Mouse (Mus musculus) liver, embryonic 15.5 days (tissue): ENCODE results near the gene Lrp8. TPM values are rescaled to one million over a fixed set of nuclear protein-coding genes. Genes with fewer than 3 reads are reported as not detected.

Source experiments
- ATAC-seq: fragments of 200-750 bp; cut with Nextera tagmentation; 2 replicates; pipeline ENCODE4 v1.8.0; 2017; ENCODE audit warnings: moderate number of reproducible peaks, mild to moderate bottlenecking, moderate library complexity; ENCODE audit not compliant: insufficient read depth
- H3K27ac ChIP-seq: fragments of 300-500 bp; sonication (generic); replicated peaks from 2 replicates; pipeline ENCODE4 v1.5.1; 2015; ENCODE audit warnings: mild to moderate bottlenecking, inconsistent platforms
- H3K27me3 ChIP-seq: fragments of 300-500 bp; sonication (generic); 2 replicates; pipeline ENCODE4 v1.6.1; 2015; ENCODE audit warnings: mild to moderate bottlenecking, inconsistent platforms
- H3K36me3 ChIP-seq: fragments of 300-500 bp; sonication (generic); replicated peaks from 2 replicates; pipeline ENCODE4 v1.6.1; 2015; ENCODE audit warnings: moderate library complexity, mild to moderate bottlenecking, inconsistent platforms
- H3K4me1 ChIP-seq: fragments of 300-500 bp; sonication (generic); replicated peaks from 2 replicates; pipeline ENCODE4 v1.6.1; 2015; ENCODE audit warnings: inconsistent platforms
- H3K4me2 ChIP-seq: fragments of 300-500 bp; sonication (generic); 2 replicates; pipeline ENCODE4 v1.6.1; 2015; ENCODE audit warnings: moderate library complexity, mild to moderate bottlenecking, inconsistent platforms
- H3K4me3 ChIP-seq: fragments of 300-500 bp; sonication (generic); replicated peaks from 2 replicates; pipeline ENCODE4 v1.5.1; 2015; ENCODE audit warnings: mild to moderate bottlenecking, inconsistent platforms
- H3K9ac ChIP-seq: fragments of 300-500 bp; sonication (generic); 2 replicates; pipeline ENCODE4 v1.6.1; 2015; ENCODE audit warnings: moderate library complexity, mild to moderate bottlenecking, inconsistent platforms
- H3K9me3 ChIP-seq: fragments of 300-500 bp; sonication (generic); replicated peaks from 2 replicates; pipeline ENCODE4 v1.6.1; 2016; ENCODE audit warnings: inconsistent platforms
- WGBS: fragments of 180-500 bp; shearing (Covaris S2); methylation state at CpG from one replicate; pipeline ENCODE4 v1.1.7; 2015; ENCODE audit warnings: mixed read lengths; ENCODE audit not compliant: insufficient replicate concordance; 5-methylcytosine and 5-hydroxymethylcytosine counted together
- polyA plus RNA-seq: library from polyadenylated mRNA; unstranded; fragments of >200 nt; fragmentation: Nextera tagmentation; extraction: Ambion mirVana; gene quantifications from 2 replicates; pipeline ENCODE4 v1.2.1, GENCODE M21; 2015

Gene Lrp8
- polyA plus RNA-seq, 1 experiment from 2014 or later: 2.1 TPM

DNA sequence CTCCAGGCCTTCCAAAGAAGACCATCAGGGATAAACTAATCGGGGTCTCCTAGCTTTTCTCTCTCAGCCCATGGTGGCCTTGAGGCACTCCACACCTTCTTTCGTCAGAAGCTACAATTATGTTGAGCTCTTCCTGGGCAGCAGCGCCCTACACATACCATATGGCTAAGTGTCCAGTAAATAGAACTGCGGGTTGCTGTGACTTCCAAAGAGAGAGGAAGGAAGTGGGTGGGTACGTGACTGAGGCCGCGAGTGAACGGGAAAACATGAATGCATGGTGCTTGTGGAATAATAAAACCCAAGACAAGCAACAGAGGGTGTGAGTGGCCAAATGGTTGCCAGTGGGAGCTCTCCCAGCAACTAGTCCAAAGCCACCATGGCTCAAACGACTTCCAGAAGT lies 47.6 kb downstream of the Lrp8 start:
- H3K27ac ChIP-seq: no peak overlapping the region
- no peak overlapping the region for H3K4me2 ChIP-seq
- no peaks in the 10 kb centered on the region for H3K4me1 ChIP-seq
- no peak overlapping the region for H3K9ac ChIP-seq
- H3K4me3 ChIP-seq: no peak overlapping the region
- H3K27me3 ChIP-seq: peaks cover 11% of the 10 kb centered on the region
- H3K9me3 ChIP-seq: no peaks in the 10 kb centered on the region
- no peaks in the 10 kb centered on the region for H3K36me3 ChIP-seq
- WGBS: 49% methylated on average over 9 of the region's 9 CpGs
- ATAC-seq: no peak

DNA sequence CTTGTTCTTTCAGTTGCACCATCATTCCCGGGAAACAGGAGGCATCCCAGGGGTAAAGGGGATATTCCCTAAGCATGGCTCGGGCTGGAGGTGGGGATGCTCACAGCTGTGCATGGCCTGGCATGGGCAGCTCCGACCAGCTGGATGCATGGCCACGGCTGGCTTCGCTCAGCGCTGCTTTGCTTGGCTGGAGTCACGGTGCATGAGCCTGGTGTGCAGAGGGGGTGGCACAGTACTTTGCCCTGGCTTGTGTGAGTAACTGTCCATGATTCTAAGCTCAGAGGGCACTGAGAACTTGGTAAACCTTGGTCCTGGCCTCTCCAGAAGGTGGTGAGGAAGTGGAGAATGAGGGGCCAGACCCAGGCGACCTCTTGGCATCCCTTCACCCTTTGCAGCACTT lies 48.0 kb downstream of the Lrp8 start:
- H3K36me3 ChIP-seq: no peaks in the 10 kb centered on the region
- no peak overlapping the region for H3K4me3 ChIP-seq
- no peaks in the 10 kb centered on the region for H3K4me1 ChIP-seq
- no peaks in the 10 kb centered on the region for H3K9me3 ChIP-seq
- ATAC-seq: no peak
- no peak overlapping the region for H3K27ac ChIP-seq
- H3K9ac ChIP-seq: no peak overlapping the region
- H3K27me3 ChIP-seq: peaks cover 11% of the 10 kb centered on the region
- no peak overlapping the region for H3K4me2 ChIP-seq
- 79% methylated on average over 8 of the region's 8 CpGs for WGBS

DNA sequence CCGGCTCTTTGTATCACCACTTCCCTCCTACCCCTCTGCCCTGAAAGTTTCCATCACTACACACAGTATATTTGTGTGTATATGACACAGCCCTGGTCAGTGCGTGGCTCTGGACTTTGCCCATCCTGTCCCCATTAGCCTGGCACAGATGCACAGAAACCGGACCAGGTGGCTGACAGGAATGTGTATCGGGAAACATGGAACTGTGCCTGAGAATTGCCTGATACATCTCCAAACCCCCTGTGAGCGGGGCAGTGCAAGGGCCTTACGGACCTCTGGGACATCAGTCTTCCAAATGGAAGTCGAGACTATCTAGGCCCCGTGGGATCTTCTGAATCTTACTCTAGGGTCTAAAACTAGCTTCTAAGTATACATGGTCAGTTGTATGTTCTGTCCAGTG lies 51.3 kb downstream of the Lrp8 start:
- WGBS: 81% methylated on average over 8 of the region's 8 CpGs
- no peak for ATAC-seq
- Histone ChIP-seq H3K4me3 (no peak overlapping the region), H3K27me3 (no peaks in the 10 kb centered on the region), H3K4me1 (no peaks in the 10 kb centered on the region), H3K4me2 (no peak overlapping the region), H3K9ac (no peak overlapping the region), H3K36me3 (0 out of 2 replicates have a peak, but pooled peaks cover 3% of the 10 kb centered on the region), H3K9me3 (no peaks in the 10 kb centered on the region), H3K27ac (no peak overlapping the region)

DNA sequence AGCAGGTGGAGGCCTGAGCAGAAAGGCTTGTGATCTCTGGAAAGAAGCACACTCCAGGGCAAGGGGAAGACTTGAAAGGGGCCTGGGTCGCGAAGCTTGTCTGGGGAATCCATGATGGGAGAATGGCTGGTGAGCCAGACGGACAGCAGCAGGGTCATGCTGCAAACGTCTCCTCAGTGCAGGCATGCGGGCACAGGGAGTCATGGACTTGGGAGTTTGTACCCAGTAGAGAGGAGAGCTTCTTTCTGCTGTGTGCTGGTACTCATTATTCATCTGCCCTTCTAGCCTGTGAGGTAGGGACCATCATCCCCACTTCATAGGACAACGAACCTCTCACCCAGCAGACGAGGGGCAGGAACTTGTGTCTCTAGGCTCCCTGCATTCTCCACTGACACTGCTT lies 51.8 kb downstream of the Lrp8 start:
- Histone ChIP-seq H3K36me3 (0 out of 2 replicates have a peak, but pooled peaks cover 8% of the 10 kb centered on the region), H3K9me3 (no peaks in the 10 kb centered on the region), H3K9ac (no peak overlapping the region), H3K4me2 (no peak overlapping the region), H3K27me3 (no peaks in the 10 kb centered on the region), H3K27ac (no peak overlapping the region), H3K4me1 (no peaks in the 10 kb centered on the region), H3K4me3 (no peak overlapping the region)
- no peak for ATAC-seq
- 78% methylated on average over 7 of the region's 7 CpGs for WGBS

DNA sequence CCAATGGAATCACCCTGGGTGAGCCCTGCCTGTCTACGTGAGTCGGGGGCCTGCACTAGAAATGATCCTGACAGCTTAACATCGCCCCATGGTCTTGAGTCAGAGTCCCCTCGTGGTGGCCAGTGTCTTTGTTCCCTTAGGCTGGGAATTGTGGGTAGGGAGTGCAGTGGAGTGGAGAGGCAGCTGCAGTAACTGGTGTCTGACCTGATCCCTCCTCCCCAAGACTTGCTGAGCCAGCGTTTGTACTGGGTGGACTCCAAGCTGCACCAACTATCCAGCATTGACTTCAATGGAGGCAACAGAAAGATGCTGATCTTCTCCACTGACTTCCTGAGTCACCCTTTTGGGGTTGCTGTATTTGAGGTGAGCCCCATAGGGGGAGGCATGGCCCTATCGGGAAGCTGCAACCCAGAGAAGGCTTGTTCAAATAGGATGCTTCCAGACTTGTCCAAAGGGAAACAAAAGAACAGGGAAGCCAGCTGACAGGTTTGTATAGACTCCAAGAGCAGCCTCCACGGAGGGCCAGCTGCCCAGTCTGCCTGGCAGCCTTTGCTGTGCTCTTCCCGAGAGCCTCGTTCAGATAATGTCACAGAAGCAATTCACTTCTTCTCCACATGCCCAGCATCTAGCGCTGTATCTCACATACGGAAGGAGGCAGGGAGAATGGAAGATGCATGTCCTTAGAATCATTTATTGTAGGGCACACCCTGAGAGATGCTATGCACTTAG lies 55.1 kb downstream of the Lrp8 start:
- H3K27me3 ChIP-seq: no peaks in the 10 kb centered on the region
- H3K4me2 ChIP-seq: no peak overlapping the region
- ATAC-seq: no peak
- no peak overlapping the region for H3K4me3 ChIP-seq
- H3K27ac ChIP-seq: no peak overlapping the region
- H3K9ac ChIP-seq: no peak overlapping the region
- 73% methylated on average over 11 of the region's 11 CpGs for WGBS
- no peaks in the 10 kb centered on the region for H3K4me1 ChIP-seq
- H3K9me3 ChIP-seq: no peaks in the 10 kb centered on the region
- peaks cover 19% of the 10 kb centered on the region; the same call in 1 of the 2 replicates for H3K36me3 ChIP-seq

DNA sequence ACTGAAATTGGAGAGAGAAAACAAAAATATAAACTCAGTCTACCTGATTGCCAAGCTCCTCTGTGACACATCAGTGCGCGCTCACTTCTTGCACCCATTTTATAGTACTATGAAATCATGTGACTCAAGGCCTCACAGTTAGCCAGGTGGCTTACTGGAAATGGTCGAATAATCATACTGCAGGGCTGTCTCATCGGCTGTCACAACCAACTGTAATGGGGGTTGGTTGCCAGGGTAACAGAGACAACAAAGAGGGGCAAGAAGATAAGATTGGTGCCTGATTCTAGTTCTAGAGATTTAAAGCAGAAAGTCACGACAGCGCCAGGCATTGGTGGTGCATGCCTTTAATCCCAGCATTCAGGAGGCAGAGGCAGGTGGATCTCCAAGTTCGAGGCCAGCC lies 56.9 kb downstream of the Lrp8 start:
- ATAC-seq: no peak
- Histone ChIP-seq H3K9me3 (no peaks in the 10 kb centered on the region), H3K4me3 (no peak overlapping the region), H3K36me3 (peaks cover 19% of the 10 kb centered on the region; the same call in 1 of the 2 replicates), H3K27ac (no peak overlapping the region), H3K9ac (no peak overlapping the region), H3K27me3 (no peaks in the 10 kb centered on the region), H3K4me1 (no peaks in the 10 kb centered on the region), H3K4me2 (no peak overlapping the region)
- 70% methylated on average over 7 of the region's 7 CpGs for WGBS

DNA sequence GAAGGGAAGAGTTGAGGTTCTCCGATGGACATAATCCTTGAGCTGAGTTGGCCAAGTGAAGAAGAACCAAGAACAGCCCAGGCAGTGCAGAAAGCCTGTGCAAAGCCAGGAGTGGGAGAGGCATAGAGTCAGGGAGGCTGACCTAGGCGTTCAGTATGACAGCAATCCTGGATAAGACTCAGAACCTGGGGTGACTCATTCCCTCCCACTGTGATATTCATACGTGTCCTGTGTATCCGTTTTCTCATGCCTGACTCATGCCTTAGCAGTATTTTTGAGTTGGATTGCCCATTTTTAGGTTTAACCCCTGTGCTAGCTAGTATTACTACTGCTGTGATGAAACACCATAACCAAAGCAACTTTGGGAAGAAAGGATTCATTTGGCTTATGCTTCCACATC lies 62.8 kb downstream of the Lrp8 start:
- 71% methylated on average over 4 of the region's 4 CpGs for WGBS
- Histone ChIP-seq H3K4me1 (no peaks in the 10 kb centered on the region), H3K27ac (no peak overlapping the region), H3K36me3 (peaks cover 8% of the 10 kb centered on the region; the same call in 1 of the 2 replicates), H3K9ac (no peak overlapping the region), H3K9me3 (no peaks in the 10 kb centered on the region), H3K4me2 (no peak overlapping the region), H3K27me3 (no peaks in the 10 kb centered on the region), H3K4me3 (no peak overlapping the region)
- no peak for ATAC-seq

DNA sequence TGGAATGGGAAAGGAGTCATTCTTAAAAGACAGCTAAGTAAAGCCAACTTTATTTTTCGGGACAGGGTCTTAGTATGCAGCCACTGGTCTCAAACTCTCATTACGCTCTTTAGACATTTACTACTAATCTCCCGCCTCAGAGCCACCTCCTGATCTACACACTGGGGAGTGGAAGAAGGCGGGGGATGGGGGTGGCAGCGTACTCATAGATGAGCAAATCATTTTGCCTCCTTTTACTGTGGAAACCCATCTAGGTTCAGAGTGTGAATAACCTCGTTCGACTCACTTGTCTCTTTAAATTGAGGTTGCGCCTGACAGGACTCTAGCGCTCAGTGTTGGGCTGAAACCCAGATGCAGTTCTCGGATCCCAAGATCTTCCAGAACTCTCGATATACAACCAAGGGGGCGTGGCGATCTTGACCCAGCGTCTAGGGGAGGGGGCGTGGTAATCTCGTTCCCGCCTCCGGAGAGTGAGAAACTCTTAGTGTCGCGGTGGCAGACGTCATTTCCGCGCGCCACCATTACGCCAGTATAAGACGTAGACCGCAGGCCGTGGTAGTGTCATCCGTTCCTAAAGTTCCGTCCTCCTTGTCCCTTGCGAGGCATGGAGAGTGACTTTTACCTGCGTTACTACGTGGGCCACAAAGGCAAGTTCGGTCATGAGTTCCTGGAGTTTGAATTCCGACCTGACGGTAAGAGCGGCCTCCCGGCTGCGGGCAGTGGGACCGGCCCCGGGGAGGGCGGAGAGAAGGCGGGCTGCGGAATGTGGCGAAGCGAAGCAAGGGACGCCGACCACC lies 77.4 kb downstream of the Lrp8 start, which contains the start of gene Magoh:
Gene Magoh (plus strand): TSS at position 502 of the 797 bp plus-strand sequence.
- H3K4me3 ChIP-seq: peak within 1 kb of the TSS; percentile 76
- peak within 1 kb of the TSS; percentile 78 for H3K4me2 ChIP-seq
- peaks cover 26% of the 10 kb centered on the region for H3K4me1 ChIP-seq
- ATAC-seq: peak; percentile 95
- H3K27ac ChIP-seq: peak within 1 kb of the TSS; percentile 71
- H3K36me3 ChIP-seq: peaks cover 34% of the 10 kb centered on the region
- 2% methylated on average over 48 of the region's 48 CpGs for WGBS
- peak within 1 kb of the TSS; percentile 69 for H3K9ac ChIP-seq
- no peaks in the 10 kb centered on the region for H3K27me3 ChIP-seq
- H3K9me3 ChIP-seq: no peaks in the 10 kb centered on the region

DNA sequence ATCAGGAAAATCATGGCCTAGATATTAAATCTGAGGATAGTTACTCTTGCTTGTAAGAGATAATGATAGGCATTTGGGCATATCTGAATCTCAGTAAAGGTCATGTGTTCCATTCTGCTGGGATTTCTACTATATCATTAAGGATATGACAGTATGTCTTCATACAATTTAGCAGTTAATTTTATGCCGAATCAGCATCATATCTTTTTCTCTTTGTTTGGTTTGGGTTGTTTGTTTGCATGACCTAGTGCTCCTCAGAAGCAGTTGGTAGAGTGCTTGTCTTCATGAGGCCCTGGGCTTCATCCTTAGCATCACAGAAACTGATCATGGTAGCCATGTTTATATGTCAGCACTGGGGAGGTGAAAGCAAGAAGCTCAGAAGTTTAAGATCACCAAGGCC lies 79.6 kb downstream of the Lrp8 start:
- no peak overlapping the region for H3K9ac ChIP-seq
- H3K4me3 ChIP-seq: no peak overlapping the region
- no peak overlapping the region for H3K27ac ChIP-seq
- WGBS: 81% methylated on average over 1 of the region's 1 CpGs
- H3K36me3 ChIP-seq: peaks cover 56% of the 10 kb centered on the region
- no peaks in the 10 kb centered on the region for H3K27me3 ChIP-seq
- no peak overlapping the region for H3K4me2 ChIP-seq
- ATAC-seq: no peak
- H3K9me3 ChIP-seq: no peaks in the 10 kb centered on the region
- peaks cover 26% of the 10 kb centered on the region for H3K4me1 ChIP-seq

DNA sequence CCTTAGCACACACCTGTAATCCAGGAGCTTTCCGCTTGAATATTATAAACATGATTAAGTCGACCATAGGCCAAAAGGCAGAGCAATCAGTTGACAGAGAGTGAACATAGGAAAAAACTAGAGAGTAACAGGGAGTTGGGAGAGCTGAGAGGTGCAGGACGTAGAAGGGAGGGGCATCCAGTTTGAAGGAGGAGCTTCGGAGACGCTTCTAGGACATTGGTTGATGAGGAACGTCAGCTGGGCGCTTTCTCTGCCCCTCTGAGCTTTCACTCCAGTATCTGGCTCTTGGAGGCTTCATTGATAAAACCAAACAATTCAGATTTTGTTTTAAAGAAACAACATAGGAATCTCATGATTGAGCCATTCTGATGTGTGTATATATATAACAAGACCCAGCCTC lies 84.3 kb downstream of the Lrp8 start:
- ATAC-seq: no peak
- 80% methylated on average over 7 of the region's 7 CpGs for WGBS

DNA sequence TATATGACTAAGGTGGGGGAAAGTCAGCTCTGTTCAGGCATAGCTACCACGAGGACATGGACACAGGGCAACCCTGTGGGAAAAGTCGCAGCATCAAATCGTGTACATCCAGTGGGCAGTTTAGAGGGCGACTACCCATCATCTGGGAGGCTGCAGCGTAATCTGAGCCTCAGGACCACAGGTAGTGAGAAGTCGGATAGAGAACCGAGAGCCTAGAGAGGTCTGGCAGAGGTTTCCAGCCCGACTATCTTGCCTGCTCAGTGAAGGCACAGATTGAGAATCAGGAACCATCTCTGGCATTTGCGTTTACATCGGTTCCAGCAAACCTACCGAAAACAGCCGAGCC lies 87.3 kb downstream of the Lrp8 start:
- ATAC-seq: peak; percentile 14
- Histone ChIP-seq H3K9me3 (no peaks in the 10 kb centered on the region), H3K9ac (peak overlapping the region; percentile 63), H3K27me3 (no peaks in the 10 kb centered on the region), H3K36me3 (peaks cover 50% of the 10 kb centered on the region), H3K4me1 (peaks cover 30% of the 10 kb centered on the region), H3K27ac (peak overlapping the region; percentile 80), H3K4me2 (peak overlapping the region; percentile 93), H3K4me3 (peak overlapping the region; percentile 73)
- 2% methylated on average over 12 of the region's 12 CpGs for WGBS

More for the DNA sequence above, 84.3 kb downstream of the Lrp8 start:
- Histone ChIP-seq H3K4me1 (peaks cover 31% of the 10 kb centered on the region), H3K9me3 (no peaks in the 10 kb centered on the region), H3K9ac (no peak overlapping the region), H3K4me3 (no peak overlapping the region), H3K27ac (no peak overlapping the region), H3K4me2 (no peak overlapping the region), H3K27me3 (no peaks in the 10 kb centered on the region), H3K36me3 (peaks cover 57% of the 10 kb centered on the region)
